Mouse (Mus musculus) heart, adult 2 months (tissue): ENCODE results near the gene Arhgef15.

Experiments used
- CTCF ChIP-seq: fragments of 200-600 bp; IDR thresholded peaks from 2 replicates; pipeline ENCODE4 v1.8.1; 2022; ENCODE audit warnings: antibody characterized with exemption, mild to moderate bottlenecking, moderate library complexity
- EP300 ChIP-seq: fragments of 200-500 bp; IDR thresholded peaks from 2 replicates; pipeline ENCODE4 v1.6.1; 2011; ENCODE audit warnings: low read depth, low read length, control low read depth; ENCODE audit not compliant: insufficient read depth
- POLR2A ChIP-seq: fragments of 200-500 bp; IDR thresholded peaks from 2 replicates; pipeline ENCODE4 v1.6.1; 2011; ENCODE audit warnings: mild to moderate bottlenecking, low read depth, low read length, control low read depth; ENCODE audit not compliant: insufficient read depth

DNA sequence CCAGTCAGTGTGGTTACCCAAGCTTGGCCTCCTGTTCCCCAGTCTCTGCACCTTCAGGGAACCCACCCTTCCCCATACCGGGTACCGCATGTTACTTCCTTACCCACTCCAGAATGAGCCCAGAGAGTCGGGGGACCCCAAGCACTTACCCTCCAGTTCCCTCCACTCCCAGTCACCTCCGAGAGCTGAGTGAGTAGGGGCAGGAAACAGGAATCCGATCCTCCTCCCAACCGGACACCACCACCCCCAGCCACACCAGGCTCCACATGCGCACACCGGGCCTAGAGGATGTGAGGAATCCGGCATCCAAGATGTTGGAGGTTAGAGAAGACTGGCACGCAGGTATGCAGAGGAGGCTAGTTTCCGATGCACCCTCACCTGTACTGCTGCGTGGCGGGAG lies 583 bp downstream of the Arhgef15 start:
- TF ChIP-seq POLR2A = peak; percentile 86
- TF ChIP-seq CTCF = no peak
- 0 out of 2 replicates have a peak, but pooled peaks have one; percentile 41 for TF ChIP-seq EP300
